Mouse (Mus musculus): Measurements from ENCODE around the gene Pdcd11.

Pdcd11 gene

DNA sequence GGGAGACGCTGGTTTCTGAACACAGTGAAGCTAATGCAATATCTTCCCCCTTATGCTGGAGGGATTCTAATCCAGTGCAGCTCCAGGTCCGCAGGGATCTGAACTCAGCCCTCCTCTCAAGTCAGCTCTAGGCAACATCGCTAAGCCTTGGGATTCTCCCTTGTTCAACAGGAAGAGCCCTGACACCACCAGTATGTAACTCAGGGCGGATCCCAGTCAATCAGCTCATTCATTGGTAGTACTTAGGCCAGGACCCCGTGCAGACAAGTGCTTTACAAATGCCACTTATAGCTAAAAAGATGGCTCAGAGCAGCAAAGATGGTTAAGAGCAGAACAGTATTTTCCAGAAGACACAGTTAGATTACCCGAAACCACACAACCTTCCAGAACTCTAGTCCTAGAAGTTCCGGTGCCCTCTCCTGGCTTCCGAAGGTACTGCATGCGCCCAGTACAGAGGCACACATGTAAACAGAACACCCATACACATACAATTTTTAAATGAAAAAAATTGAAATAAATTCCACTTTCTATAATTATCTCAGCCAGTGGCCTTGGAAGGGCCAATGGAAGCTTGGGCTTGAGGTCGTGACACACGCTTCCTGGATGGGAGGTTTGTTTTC is 78.3 kb downstream of the Pdcd11 start:
- peak; percentile 82 for DNase-seq (ENCODE audit: low spot score)

DNA sequence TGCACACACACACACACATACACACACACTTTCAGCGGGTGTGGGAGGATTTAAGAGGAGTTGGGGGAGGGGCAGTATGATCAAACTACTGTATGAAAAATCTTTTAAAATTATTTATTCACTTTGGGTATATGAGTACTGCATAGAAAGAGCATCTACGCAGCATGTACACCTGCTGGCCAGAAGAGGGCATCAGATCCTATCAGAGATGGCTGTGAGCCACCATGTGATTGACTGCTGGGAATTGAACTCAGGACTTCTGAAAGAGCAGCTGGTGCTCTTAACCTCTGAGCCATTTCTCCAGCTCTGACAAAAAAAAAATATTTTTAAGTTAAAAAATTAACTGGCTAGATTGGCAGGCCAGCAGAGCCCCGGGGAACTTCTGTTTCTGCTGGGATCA is 83.9 kb downstream of the Pdcd11 start:
- no peak for DNase-seq (ENCODE audit: low spot score)

DNA sequence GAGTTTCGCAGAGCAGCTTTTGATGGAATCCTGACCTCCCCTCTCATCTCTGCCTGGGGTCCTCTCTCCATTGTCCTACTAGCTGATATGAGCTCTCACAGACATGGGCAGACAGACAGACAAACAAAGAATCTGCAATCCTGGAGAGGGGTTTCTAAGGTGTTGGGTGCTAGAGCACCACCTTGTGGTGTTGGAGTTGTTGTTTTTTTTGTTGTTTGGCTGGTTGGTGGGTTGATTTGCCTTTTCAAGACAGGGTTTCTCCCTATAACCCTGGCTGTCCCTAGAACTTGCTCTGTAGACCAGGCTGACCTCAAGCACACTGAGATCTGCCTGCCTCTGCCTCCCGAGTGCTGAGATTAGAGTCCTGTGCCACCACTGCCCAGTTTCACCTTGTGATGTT is 84.9 kb downstream of the Pdcd11 start:
- DNase-seq (ENCODE audit: low spot score): no peak

DNA sequence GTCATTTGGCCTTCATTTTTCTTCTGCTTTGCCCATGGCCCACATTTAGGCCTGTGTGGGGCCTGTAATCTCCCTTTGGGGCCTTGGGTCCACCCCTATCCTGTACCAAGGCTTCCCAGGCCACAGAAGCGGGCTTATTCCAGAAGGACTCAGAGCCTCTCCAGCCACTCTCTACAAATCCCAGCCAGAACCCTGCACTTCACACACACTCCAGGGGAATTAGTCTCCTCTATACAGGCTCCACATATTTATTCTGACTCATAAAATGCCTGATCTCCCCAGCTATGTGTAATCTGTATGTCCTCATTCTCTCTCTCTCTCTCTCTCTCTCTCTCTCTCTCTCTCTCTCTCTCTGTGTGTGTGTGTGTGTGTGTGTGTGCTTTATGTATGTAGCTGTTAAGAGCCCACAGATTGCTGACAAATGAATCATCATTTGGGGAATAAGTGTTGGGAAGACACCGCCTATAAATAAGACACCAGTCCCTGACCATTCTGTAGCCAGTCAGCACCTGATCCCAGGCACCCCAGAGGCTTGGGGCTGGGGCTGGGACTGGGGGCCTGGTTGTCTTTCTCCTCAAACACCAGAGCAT is 86.4 kb downstream of the Pdcd11 start:
- DNase-seq (ENCODE audit: low spot score): no peak

DNA sequence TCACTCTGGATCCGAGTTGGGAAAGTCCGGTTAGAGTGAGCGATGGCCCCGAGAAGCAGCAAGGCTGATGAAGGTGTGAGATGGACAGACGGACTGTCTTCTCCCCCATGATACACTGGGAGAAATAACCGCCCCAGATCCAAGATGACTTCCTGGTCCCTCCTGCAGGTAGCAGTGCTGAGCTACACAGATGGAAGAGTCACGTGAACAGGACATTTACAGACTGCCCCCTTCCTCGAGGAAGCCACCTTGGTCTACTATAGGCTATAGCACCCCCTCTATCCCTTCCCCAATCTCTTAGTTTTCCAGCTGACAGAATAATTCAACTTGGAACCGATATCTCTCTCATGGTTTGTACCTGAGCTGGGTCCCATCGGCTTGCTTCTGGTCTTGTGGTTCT is 87.4 kb downstream of the Pdcd11 start:
- no peak for DNase-seq (ENCODE audit: low spot score)

DNA sequence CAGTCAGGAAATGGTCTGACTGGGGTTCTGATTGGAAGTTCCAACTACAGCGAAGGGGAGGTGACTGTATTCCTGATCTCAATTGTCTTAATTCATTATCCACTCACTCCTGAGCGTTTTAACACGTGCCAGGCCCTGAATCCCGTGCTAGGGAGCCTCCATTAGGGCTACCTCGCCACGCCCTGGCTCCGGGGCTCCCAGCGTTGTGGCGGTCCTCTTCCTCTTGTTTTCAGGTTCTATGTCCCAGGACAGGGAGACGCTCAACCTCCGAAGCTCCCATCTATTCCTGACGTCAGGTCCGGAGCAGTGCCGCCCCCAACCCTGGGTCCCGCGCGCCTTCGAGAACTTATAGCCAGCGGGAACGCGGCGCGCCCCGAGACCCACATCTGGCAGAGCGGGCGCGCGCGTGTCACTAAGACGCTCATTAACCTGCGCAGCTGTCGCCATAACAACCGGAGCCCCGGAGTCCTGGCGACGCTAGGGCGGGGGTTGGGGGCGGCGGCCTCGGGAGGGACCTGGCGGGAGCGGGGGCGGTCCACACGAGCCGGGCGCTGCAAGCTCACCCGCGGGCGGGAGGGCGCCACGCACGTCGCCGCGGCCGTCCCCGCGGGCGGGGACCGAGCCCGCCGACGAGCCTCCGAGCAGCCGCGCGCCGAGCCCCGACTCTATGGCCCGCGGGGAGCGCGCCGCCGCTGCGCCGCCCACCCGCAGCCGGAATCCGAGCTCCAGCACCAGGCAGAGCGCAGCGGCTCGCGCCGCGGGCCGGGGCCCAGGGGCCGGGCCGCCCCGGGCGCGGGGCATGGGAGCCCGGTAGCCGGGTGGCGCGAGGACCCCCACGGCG is 88.1 kb downstream of the Pdcd11 start, which contains the start of gene Neurl1a:
Gene Neurl1a (plus strand): TSS at position 390 of the 841 bp plus-strand sequence.
- DNase-seq (ENCODE audit: low spot score): peak; percentile 42

DNA sequence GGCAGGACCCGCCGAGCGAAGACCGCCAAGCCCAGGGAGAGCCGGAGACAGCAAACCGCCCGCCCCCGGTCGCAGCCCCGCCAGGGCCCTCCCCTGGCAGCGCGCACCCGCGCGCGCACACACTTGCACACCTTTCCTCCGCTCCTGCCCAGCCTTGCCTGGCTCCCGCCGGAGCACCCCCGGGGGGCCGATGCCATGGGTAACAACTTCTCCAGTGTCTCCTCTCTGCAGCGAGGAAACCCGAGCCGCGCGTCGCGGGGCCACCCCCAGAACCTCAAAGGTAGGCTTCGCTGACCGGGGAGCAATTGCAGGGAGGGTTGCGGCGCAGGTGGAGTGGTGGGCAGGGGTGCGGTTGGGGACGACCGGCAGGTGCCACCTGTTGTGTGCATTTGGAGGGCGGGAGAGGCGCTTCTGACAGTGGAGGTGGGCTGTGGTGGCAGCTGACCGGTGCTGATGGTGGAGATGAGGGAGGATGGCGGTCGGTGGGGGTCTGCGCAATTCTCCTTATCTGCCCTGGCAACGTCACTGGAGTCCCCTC is 88.8 kb downstream of the Pdcd11 start:
- DNase-seq (ENCODE audit: low spot score): no peak

DNA sequence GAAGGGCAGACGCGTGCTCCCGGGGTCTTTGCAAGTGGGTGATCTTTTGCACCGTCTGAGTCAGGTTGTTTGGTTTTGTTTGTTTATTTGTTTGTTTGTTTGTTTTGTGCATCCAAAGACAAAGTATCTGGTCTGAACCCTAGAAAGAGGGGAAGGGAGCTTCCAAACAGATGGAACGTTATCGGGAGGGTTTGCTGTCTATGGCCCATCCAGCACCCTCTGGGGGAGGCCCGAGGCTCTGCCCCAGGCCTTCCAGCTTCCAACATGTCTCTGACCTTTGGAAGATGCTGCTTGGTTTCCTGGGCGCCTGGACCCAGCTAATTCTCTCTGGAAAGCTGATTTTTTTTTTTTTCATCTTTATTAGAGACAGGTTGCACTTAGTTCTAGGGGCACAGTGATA is 89.4 kb downstream of the Pdcd11 start:
- DNase-seq (ENCODE audit: low spot score): no peak

Measured in ovary, postnatal 14 days (tissue).